Mouse (Mus musculus): ENCODE data around the gene Rbbp8nl. TPM values are rescaled to one million over a fixed set of nuclear protein-coding genes. Genes with fewer than 3 reads are reported as not detected.
"Not testable (repeated sequence)": the region's sequence is repeated elsewhere in the genome, so short reads cannot be mapped to it uniquely, and the experiment has no call there.

The Rbbp8nl gene
- polyA plus RNA-seq, 1 experiment from 2014 or later, result 1.6 TPM

DNA sequence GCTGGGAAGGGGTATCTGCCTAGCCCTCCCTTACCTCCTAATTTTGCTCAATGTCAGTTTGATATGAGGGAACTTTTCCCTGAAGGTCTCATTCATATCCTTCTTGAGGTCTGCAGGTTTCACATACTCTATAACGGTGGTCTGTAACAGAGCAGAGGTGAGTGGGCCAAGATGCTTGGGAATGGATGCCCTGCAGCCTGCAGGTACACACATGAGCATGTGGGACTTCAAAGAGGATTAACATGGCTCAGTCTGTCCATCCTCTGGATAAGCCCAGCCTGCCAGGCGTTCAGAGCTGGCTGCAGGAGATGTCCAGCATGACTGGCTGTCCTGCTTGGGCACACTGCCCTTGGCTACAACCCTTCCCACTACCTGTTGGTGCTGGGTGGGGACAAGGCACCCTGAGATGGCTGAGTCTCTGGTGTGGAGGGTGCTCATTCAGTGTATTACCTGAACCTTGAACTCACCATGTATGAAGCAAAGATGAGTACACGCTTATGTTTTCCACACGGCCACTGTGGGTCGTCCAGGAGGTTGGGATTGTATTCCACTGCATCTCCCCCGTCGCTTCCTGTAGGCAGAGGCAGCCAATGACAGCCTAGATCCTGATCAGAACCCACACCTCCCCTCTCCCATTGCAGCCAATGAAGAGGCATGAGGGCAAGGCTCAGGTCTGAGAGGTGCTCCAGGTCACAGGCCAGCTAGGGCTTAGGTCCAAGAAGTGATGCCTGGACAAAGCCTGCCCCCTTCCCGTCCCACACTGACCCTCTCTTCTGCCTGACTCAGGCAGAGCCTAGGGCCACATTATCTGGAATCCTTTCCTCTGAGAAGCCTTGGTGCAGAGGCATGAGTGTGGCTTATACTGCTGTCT lies 28.8 kb downstream of the Rbbp8nl start:
- no peak for ATAC-seq (ENCODE audit: low FRiP score, low TSS enrichment)
- Histone ChIP-seq H3K27ac (ENCODE audit: low read length) (no peak overlapping the region), H3K27me3 (ENCODE audit: insufficient read depth, low read length) (no peaks in the 10 kb centered on the region), H3K4me1 (ENCODE audit: insufficient read depth, low read length) (peaks cover 16% of the 10 kb centered on the region), H3K36me3 (ENCODE audit: insufficient read depth, low read length) (peaks cover 37% of the 10 kb centered on the region), H3K9me3 (ENCODE audit: low read length) (no peaks in the 10 kb centered on the region), H3K4me3 (ENCODE audit: low read length) (no peak overlapping the region), H3K9ac (replicated peaks; ENCODE audit: low read length) (no peak overlapping the region), H3K4me2 (replicated peaks; ENCODE audit: low read depth, low read length) (no peak overlapping the region)
- 59% methylated on average over 8 of the region's 8 CpGs for WGBS

DNA sequence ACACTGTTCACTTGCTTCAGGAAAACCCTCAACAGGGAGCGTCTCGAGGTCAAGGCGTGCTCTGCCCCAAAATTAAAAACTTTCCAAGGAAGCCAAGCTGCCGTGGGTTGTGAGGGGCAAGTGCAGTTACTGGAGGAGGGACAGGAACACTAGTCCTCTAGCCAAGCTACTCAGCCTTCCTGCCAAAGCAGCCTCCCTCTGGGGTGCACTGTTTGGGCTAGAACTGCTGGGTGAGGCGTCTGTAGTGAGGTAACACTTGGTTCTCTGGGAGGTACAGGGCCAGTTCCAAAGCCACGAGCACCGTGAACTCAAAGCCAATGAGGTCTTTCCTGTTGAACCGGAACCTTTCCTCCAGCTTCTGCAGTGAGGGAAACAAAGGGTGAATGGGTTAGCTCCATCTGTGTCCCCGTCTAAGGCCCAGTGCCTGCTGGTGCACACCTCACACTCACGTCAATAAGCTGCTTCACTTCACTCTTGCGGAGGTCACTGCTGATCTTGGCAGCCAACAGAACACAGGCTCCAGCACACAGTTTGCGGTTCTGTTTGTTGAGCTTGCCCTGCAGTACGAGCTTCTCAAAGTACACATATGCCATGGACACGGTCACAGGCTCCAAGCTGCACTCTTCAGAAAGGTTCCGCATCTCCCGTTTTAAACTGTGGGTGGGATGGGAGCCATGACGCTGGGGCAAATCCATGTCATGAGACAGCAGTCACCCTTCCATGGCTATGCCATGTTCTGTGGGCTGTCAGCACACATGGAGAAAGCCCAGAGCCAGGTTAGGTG lies 29.7 kb downstream of the Rbbp8nl start:
- ATAC-seq (ENCODE audit: low FRiP score, low TSS enrichment); H3K4me2 ChIP-seq (replicated peaks; ENCODE audit: low read depth, low read length); H3K27ac ChIP-seq (ENCODE audit: low read length); H3K9ac ChIP-seq (replicated peaks; ENCODE audit: low read length); H3K27me3 ChIP-seq (ENCODE audit: insufficient read depth, low read length); H3K9me3 ChIP-seq (ENCODE audit: low read length); H3K4me3 ChIP-seq (ENCODE audit: low read length): not testable (repeated sequence)
- peaks cover 18% of the 10 kb centered on the region for H3K4me1 ChIP-seq (ENCODE audit: insufficient read depth, low read length)
- 69% methylated on average over 17 of the region's 17 CpGs for WGBS
- peaks cover 37% of the 10 kb centered on the region for H3K36me3 ChIP-seq (ENCODE audit: insufficient read depth, low read length)

DNA sequence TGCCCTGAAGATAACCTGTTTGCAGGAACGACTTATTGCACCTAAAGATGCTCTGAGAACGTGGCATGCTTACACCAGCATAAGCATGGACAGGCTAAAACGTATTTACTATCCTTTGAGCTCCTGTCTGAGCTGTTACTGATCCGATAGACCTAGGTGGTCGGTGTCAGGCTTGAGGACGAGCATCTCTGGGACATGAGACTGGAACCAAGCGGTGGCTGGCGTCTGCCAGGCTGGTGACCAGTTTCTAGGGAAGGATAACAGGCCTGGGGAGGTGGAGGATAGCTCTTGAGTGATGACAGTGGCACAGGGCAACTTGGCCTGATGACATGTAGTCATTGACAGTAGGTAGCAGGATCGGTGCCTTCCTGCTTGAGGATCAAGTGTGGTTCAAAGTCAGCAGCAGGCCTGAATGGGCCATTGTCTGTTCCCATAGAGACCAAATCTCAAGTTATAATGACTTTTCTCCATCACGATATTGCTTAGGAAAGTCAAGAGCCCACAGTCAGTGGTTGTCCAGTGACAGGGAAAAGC lies 30.7 kb downstream of the Rbbp8nl start:
- H3K4me1 ChIP-seq (ENCODE audit: insufficient read depth, low read length), result peaks cover 18% of the 10 kb centered on the region
- WGBS, result 80% methylated on average over 10 of the region's 10 CpGs
- not testable (repeated sequence) for H3K27me3 ChIP-seq (ENCODE audit: insufficient read depth, low read length); H3K4me2 ChIP-seq (replicated peaks; ENCODE audit: low read depth, low read length); H3K4me3 ChIP-seq (ENCODE audit: low read length); ATAC-seq (ENCODE audit: low FRiP score, low TSS enrichment); H3K9ac ChIP-seq (replicated peaks; ENCODE audit: low read length); H3K9me3 ChIP-seq (ENCODE audit: low read length); H3K27ac ChIP-seq (ENCODE audit: low read length)
- H3K36me3 ChIP-seq (ENCODE audit: insufficient read depth, low read length), result peaks cover 35% of the 10 kb centered on the region

DNA sequence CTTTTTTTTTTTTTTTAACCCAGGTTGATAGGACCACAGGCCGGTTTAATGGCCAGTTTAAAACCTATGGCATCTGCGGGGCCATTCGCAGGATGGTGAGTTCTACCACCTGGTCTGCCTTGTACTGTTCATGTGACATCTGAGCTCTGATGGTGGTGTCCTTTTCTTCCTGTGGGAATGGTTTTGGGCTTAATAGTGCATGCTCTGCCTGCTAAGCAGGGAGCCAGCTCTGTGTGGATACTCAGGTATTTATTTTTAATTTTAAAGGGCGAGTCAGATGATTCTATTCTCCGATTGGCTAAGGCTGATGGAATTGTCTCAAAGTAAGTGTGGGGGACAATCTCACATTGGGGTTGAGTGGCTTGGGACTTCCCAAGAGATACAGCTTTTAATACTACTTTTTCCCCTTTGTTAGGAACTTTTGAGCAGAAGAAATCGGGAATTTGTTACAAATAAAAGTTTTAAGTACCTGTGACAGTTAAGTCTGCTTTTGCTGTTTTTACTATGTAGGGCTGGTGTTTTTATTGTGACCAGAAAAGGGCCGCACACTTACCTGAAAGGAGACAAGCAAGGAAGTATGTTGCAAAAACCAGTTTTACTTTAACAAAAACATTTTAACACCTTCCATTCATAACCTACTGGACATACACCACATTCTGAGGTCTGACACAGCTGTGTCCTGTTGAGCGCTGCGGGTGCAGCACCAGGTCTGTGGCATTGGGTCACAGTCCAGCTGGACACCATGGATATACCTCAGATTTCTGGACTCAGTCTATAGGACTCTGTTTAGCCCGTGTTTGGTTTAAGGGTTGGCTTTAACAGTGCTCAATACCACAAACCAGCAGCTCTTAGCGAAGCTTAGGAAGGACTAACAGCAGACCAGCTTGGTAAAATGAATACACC lies 31.5 kb downstream of the Rbbp8nl start:
- Histone ChIP-seq H3K4me2 (replicated peaks; ENCODE audit: low read depth, low read length) (peak overlapping the region; percentile 93), H3K36me3 (ENCODE audit: insufficient read depth, low read length) (peaks cover 33% of the 10 kb centered on the region), H3K9ac (replicated peaks; ENCODE audit: low read length) (peak overlapping the region; percentile 94), H3K27ac (ENCODE audit: low read length) (peak overlapping the region; percentile 91), H3K9me3 (ENCODE audit: low read length) (no peaks in the 10 kb centered on the region), H3K4me3 (ENCODE audit: low read length) (peak overlapping the region; percentile 96), H3K27me3 (ENCODE audit: insufficient read depth, low read length) (no peaks in the 10 kb centered on the region), H3K4me1 (ENCODE audit: insufficient read depth, low read length) (peaks cover 18% of the 10 kb centered on the region)
- WGBS, result 51% methylated on average over 11 of the region's 11 CpGs
- no peak for ATAC-seq (ENCODE audit: low FRiP score, low TSS enrichment)

DNA sequence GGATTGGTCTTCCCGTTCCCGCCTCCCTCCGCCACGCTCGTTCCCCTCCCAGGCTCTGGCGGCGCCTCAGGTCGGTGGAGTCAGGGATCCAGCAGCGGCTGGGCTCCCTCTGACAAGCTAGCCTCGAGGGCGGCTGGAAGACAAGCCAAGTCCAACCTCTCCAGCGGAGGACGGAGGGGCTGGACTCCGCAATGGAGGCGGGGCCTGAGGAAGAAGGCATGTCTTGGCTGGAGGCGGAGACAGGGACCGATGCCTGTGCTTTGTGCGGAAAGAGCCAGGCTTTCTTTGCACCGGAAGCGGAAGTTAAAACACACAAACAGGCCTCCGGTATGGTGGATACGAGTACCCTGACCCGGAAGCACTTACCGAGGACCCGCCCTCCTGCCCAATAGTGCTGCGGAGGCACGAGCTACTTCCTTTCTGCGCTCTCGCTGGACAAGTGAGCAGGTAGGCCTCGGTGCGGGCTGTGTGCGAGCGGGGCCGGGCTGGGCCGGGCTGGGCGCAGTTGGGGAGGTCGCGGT lies 32.6 kb downstream of the Rbbp8nl start, which contains the start of gene Rps21:
TSS of gene Rps21 (plus strand) at position 377 of the 521 bp plus-strand sequence.
- Histone ChIP-seq H3K36me3 (ENCODE audit: insufficient read depth, low read length) (peaks cover 26% of the 10 kb centered on the region), H3K9ac (replicated peaks; ENCODE audit: low read length) (peak within 1 kb of the TSS; percentile 94), H3K4me3 (ENCODE audit: low read length) (peak within 1 kb of the TSS; percentile 96), H3K27ac (ENCODE audit: low read length) (peak within 1 kb of the TSS; percentile 98), H3K9me3 (ENCODE audit: low read length) (no peaks in the 10 kb centered on the region), H3K4me1 (ENCODE audit: insufficient read depth, low read length) (peaks cover 18% of the 10 kb centered on the region), H3K4me2 (replicated peaks; ENCODE audit: low read depth, low read length) (peak within 1 kb of the TSS; percentile 93), H3K27me3 (ENCODE audit: insufficient read depth, low read length) (no peaks in the 10 kb centered on the region)
- peak; percentile 98 for ATAC-seq (ENCODE audit: low FRiP score, low TSS enrichment)
- under 1% methylated on average over 37 of the region's 38 CpGs for WGBS

DNA sequence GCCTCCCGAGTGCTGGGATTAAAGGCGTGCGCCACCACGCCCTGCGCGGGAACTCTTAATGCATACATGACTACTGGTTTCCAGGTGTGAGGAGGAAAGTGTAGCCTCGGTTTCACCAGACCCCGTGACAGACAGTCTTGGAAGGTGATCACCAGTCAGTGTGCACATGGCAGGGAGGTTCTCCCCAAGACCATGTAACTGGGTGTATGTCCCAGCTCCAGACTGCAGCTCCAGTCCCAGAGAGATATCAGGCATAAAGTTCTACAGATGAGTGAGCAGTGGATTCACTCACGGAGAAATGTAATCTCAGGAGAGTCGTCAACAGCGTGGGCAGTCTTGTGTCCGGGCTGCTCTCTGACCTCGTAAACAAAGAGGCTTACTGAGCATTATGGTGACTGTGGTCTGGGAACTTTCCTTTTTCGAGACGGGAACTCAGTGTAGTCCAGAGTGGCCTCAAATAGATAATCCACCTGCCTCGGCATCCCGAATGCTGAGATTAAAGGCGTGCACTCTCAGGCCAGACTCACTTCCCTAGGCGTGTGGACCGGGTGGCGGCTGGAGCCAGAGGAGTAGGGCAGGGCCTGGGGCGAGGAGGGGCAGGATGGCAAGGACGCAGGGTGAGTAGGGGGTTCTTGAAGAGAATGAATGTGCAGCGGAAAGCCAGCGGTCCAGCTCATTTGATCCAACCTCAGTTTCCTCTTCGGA lies 33.2 kb downstream of the Rbbp8nl start:
- Histone ChIP-seq H3K4me1 (ENCODE audit: insufficient read depth, low read length) (peaks cover 18% of the 10 kb centered on the region), H3K27ac (ENCODE audit: low read length) (peak overlapping the region; percentile 98), H3K9me3 (ENCODE audit: low read length) (no peaks in the 10 kb centered on the region), H3K4me2 (replicated peaks; ENCODE audit: low read depth, low read length) (peak overlapping the region; percentile 91), H3K27me3 (ENCODE audit: insufficient read depth, low read length) (no peaks in the 10 kb centered on the region), H3K36me3 (ENCODE audit: insufficient read depth, low read length) (peaks cover 21% of the 10 kb centered on the region; the same call in 1 of the 2 replicates), H3K4me3 (ENCODE audit: low read length) (peak overlapping the region; percentile 96), H3K9ac (replicated peaks; ENCODE audit: low read length) (peak overlapping the region; percentile 83)
- ATAC-seq (ENCODE audit: low FRiP score, low TSS enrichment), result peak; percentile 75
- 23% methylated on average over 26 of the region's 26 CpGs for WGBS

DNA sequence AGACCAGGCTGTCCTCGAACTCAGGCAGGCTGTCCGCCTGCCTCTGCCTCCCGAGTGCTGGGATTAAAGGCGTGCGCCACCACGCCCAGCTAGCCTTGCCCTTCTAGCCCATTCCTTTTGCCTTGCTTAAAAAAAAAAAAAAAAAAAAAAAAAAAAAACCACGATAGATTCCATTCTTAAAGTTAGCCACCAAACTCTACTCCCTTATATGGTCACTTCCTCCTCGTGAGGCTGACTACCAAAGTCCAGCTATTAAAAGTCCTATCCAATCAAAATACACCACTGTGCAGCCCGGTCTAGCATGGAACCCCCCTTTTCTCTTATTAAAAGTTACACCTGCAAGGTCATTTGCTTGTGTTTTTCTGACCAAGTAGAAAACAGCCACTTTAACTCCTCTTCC lies 34.0 kb downstream of the Rbbp8nl start:
- H3K9ac ChIP-seq (replicated peaks; ENCODE audit: low read length), result no peak overlapping the region
- peak overlapping the region; percentile 96 for H3K4me3 ChIP-seq (ENCODE audit: low read length)
- H3K4me2 ChIP-seq (replicated peaks; ENCODE audit: low read depth, low read length), result peak overlapping the region; percentile 91
- H3K27ac ChIP-seq (ENCODE audit: low read length), result peak overlapping the region; percentile 98
- no peak for ATAC-seq (ENCODE audit: low FRiP score, low TSS enrichment)
- 85% methylated on average over 9 of the region's 9 CpGs for WGBS
- H3K27me3 ChIP-seq (ENCODE audit: insufficient read depth, low read length), result no peaks in the 10 kb centered on the region
- peaks cover 14% of the 10 kb centered on the region; the same call in 1 of the 2 replicates for H3K36me3 ChIP-seq (ENCODE audit: insufficient read depth, low read length)
- H3K4me1 ChIP-seq (ENCODE audit: insufficient read depth, low read length), result peaks cover 21% of the 10 kb centered on the region
- H3K9me3 ChIP-seq (ENCODE audit: low read length), result no peaks in the 10 kb centered on the region

DNA sequence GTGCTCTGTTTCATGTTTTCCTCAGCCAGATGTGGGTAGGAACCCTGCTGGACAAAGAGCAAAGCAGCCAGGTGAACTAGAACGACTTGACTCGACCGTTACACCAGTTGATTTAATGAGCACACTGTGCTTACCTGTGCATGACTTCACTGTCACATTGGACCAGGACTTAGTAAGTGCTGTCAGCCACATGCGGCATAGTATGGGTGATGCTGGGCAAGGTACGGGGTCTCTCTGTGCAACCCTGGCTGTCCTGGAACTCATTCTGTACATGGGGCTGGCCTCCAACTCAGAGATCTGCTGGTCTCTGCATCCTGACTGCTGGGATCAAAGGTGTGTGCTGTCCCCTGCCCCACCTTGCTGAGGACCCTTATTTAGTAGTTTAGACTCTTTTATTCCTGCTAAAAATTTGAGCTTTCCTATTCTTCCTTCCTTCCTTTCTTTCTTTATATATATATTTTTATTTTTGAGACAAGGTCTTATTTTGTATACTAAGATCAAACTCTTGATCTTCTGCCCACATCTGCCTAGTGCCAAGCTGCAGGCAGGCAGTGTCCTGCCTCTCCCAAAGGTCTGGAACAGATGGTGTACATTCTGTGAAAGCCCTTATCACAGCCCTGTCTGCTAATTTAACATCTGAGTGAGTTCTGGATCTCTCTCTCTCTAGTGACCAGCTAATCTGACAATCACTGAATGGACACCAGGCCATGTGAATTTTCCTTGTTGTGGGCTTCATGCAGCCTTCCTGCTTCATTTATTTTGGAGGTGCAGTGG lies 35.1 kb downstream of the Rbbp8nl start:
- Histone ChIP-seq H3K4me3 (ENCODE audit: low read length) (no peak overlapping the region), H3K4me2 (replicated peaks; ENCODE audit: low read depth, low read length) (no peak overlapping the region), H3K27ac (ENCODE audit: low read length) (no peak overlapping the region), H3K27me3 (ENCODE audit: insufficient read depth, low read length) (no peaks in the 10 kb centered on the region), H3K4me1 (ENCODE audit: insufficient read depth, low read length) (peaks cover 21% of the 10 kb centered on the region), H3K36me3 (ENCODE audit: insufficient read depth, low read length) (peaks cover 4% of the 10 kb centered on the region; the same call in 1 of the 2 replicates), H3K9ac (replicated peaks; ENCODE audit: low read length) (no peak overlapping the region), H3K9me3 (ENCODE audit: low read length) (no peaks in the 10 kb centered on the region)
- no peak for ATAC-seq (ENCODE audit: low FRiP score, low TSS enrichment)
- WGBS, result 81% methylated on average over 5 of the region's 5 CpGs

All from kidney, embryonic 16.5 days (tissue).